Mouse (Mus musculus) bone marrow macrophage, adult 2 months (primary cell): ENCODE results near the gene Podn. TPM values are rescaled to one million over a fixed set of nuclear protein-coding genes. Genes with fewer than 3 reads are reported as not detected.

ENCODE experiments used
- H3K27ac ChIP-seq: 2 replicates; pipeline ENCODE4 v1.5.1; 2012; ENCODE audit warnings: low read depth, low read length; ENCODE audit not compliant: insufficient read depth
- H3K4me1 ChIP-seq: 2 replicates; pipeline ENCODE4 v1.6.1; 2012; ENCODE audit warnings: low read length; ENCODE audit not compliant: control insufficient read depth, insufficient read depth
- H3K4me3 ChIP-seq: 2 replicates; pipeline ENCODE4 v1.5.1; 2012; ENCODE audit warnings: mild to moderate bottlenecking, low read length, moderate library complexity; ENCODE audit not compliant: insufficient read depth
- CTCF ChIP-seq: IDR thresholded peaks from 2 replicates; pipeline ENCODE4 v1.5.1; 2012; ENCODE audit warnings: low read depth, mild to moderate bottlenecking, low read length, moderate library complexity
- POLR2A ChIP-seq: IDR thresholded peaks from 2 replicates; pipeline ENCODE4 v1.6.1; 2012; ENCODE audit warnings: mild to moderate bottlenecking, low read depth, low read length, borderline replicate concordance
- polyA plus RNA-seq: library from polyadenylated mRNA; stranded (reverse); fragments of >200 nt; gene quantifications from 2 replicates; pipeline ENCODE4 v1.2.4, GENCODE M21; 2012; ENCODE audit not compliant: missing spikeins, insufficient read depth, insufficient read length

Podn gene
- polyA plus RNA-seq, 1 experiment: not detected

DNA sequence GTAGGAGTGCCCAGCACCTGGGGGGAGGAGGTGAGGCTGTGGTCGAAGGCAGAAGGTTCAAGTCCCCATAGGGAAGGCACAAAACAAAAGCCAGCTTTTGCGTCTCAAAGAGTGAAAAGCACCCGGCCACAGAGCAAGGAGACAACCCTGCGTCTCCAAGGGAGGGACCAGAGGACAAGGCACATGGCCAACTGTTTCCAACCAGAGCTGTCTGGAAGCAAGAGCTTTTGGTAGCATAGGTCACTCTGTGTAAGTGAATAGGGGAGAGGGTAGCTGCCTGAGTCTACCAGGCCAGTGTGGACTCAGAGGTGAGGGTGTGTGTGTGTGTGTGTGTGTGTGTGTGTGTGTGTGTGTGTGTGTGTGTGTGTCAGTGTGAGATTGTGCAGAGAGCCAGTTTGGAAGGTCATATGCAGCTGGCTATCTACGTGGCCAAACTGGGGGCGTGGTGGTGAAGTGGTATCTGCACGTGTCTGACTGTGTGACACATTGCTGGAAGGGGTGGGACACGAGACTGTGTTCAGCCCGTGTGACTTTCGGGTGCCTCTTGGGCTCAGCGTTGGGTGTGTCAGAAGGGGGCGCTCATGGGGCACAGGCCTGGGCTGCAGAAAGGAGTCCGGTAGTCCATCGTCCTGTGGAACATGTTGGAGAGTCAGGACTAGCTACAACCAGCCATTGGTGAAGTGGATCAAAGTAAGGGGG, 81.0 kb downstream of the Podn start:
- no peak for TF ChIP-seq POLR2A
- no peak for TF ChIP-seq CTCF
- Histone ChIP-seq H3K4me1 (no peaks in the 10 kb centered on the region), H3K27ac (no peak overlapping the region), H3K4me3 (no peak overlapping the region)

GRCm38 (mm10) chr4:108014466-108014865, 81.8 kb downstream of the Podn start:
- Histone ChIP-seq H3K4me3 (no peak overlapping the region), H3K4me1 (no peaks in the 10 kb centered on the region), H3K27ac (no peak overlapping the region)
- TF ChIP-seq POLR2A: no peak
- no peak for TF ChIP-seq CTCF

DNA sequence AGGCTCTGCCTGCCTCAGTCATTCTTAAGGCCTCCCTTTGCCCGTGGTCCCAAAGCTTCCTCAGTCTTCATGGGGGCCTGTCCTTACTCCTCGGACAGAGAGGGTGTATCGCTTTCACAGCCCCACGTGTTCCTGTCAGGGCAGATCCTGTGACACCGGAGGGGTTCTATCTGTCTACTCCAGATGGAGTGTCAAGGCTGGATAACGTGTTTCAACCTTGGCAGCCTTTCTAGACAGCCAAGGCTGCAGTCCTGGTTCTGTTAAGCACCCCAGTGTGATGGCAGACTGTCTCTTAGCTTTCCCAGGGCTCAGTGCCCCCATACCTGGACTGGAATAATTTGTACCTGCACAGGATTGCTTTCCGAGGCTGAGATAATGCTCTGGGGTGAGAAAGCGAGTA, 87.7 kb downstream of the Podn start:
- Histone ChIP-seq H3K27ac (no peak overlapping the region), H3K4me3 (no peak overlapping the region), H3K4me1 (no peaks in the 10 kb centered on the region)
- TF ChIP-seq POLR2A (no peak), CTCF (no peak)

- TF ChIP-seq POLR2A (no peak), CTCF (no peak)
- Histone ChIP-seq H3K4me3 (no peak overlapping the region), H3K4me1 (no peaks in the 10 kb centered on the region), H3K27ac (no peak overlapping the region)
Observed at GRCm38 (mm10) chr4:108007532-108008103, 88.6 kb downstream of the Podn start.

- TF ChIP-seq POLR2A: no peak
- no peak for TF ChIP-seq CTCF
- Histone ChIP-seq H3K4me3 (no peak overlapping the region), H3K4me1 (no peaks in the 10 kb centered on the region), H3K27ac (no peak overlapping the region)
Observed at GRCm38 (mm10) chr4:108005328-108005727, 90.9 kb downstream of the Podn start.

GRCm38 (mm10) chr4:107999380-107999779, 96.9 kb downstream of the Podn start:
- Histone ChIP-seq H3K4me1 (no peaks in the 10 kb centered on the region), H3K4me3 (no peak overlapping the region), H3K27ac (no peak overlapping the region)
- TF ChIP-seq POLR2A (no peak), CTCF (no peak)

DNA sequence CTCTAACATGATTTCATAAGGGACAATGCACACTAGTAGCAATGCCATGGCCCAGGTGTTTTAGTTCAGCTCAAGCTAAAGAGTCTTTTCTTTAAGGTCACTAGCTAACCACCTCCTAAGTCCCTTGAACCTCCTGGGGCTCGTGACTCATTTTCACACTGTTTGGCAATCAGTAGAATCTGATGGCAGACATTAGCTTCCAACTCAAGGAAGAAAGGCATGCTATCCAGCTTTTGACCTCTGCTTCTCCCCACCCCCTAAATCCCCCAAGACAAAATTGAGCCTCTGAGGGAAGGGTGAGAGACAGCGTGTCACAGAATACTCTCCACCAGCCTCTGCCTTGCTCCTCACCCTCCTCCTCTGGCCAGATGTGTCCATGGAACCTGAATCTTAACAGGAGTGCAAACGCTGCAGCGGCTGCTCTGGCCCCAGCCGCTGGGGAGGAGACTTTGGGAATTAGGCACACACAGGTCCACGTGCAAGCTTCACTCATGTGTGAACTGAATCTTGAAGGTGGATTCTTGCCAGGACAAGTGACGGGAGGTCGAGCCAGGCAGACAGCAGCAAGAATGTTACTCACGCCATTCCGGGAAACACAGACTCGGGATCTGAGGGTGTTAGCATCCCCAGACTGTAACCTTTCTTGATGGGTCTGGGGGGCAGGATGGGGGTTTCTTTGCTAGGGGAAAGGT, 97.5 kb downstream of the Podn start:
- no peak overlapping the region for H3K27ac ChIP-seq
- H3K4me3 ChIP-seq: no peak overlapping the region
- TF ChIP-seq POLR2A (no peak), CTCF (no peak)
- no peaks in the 10 kb centered on the region for H3K4me1 ChIP-seq

DNA sequence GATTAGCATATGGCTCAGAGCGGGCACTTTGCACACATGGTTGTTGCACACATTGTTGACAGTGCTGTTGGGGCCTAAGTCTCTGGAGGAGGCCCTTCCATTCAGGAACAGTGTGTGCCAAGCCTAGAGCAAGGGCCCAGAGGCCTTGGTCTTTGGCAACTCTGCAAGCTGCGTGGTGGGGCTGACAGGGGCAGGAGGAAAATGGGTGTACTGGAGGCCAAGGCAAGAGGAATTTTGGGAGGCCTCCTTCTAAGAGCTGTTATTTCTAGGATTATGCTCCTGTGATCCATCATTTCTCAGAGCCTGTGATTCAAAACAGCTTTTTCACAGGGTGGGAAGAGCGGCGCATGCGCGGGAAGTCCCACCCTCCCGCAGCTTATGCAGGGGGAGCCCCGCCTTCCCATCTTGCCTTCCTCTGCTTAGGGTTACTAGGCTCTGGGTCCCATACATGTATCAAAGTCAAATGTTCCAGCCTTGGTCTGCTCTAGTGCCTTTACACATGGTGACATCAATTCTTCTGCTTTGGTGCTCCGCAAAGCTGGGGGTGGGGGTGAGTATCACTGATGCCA, 99.7 kb downstream of the Podn start:
- H3K4me1 ChIP-seq: no peaks in the 10 kb centered on the region
- no peak for TF ChIP-seq POLR2A
- no peak for TF ChIP-seq CTCF
- no peak overlapping the region for H3K4me3 ChIP-seq
- no peak overlapping the region for H3K27ac ChIP-seq

DNA sequence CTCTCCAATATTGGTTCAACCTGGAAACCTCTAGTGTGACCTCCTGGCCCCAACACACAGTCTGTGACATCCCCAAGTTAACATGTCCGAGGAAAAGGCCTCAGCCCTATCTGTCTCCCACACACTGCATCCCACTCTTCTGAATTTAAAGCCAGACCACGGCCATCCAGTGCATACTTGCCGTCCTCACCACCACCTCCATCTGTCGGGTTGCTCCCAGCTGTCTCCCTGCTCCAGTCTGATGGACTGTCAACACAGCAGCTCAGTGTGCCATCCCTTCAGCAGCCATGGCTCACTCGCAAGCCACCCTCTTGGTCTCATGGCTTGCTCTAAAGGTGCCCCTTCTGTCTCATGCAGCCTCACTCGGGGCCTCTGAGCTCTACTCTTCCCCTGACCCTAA, 100.5 kb downstream of the Podn start:
- H3K27ac ChIP-seq: no peak overlapping the region
- no peak for TF ChIP-seq CTCF
- no peak for TF ChIP-seq POLR2A
- no peak overlapping the region for H3K4me3 ChIP-seq
- H3K4me1 ChIP-seq: no peaks in the 10 kb centered on the region

DNA sequence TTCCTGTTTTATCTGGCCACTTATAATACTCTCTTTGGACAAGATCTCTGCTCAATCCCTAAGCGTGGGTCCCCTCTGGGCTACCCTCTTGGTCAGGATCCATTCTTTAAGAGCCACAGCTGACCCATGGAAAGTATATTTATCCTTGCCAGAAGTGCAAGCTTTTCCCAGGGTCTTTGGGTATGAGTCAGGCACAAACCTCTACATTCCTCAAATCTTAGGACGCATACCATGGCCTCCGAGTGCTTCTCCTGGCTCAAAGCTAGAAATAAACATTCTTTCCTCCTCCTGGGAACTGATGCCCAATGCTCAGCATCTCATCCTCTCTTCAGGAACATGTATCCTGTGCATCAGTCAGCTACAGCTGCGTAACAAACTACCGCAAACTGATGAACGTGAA, 101.2 kb downstream of the Podn start:
- H3K27ac ChIP-seq: no peak overlapping the region
- no peak for TF ChIP-seq CTCF
- TF ChIP-seq POLR2A: no peak
- no peak overlapping the region for H3K4me3 ChIP-seq
- no peaks in the 10 kb centered on the region for H3K4me1 ChIP-seq
